Mouse (Mus musculus) brain, embryonic 14.5 days (tissue): ENCODE results near the gene Gm6408.

ENCODE experiments used
- CTCF ChIP-seq: fragments of 200-500 bp; IDR thresholded peaks from 2 replicates; pipeline ENCODE4 v1.5.1; 2012; ENCODE audit warnings: inconsistent platforms, mild to moderate bottlenecking, moderate library complexity, borderline replicate concordance; ENCODE audit not compliant: insufficient read depth, insufficient read length; ENCODE audit errors: extremely low read depth
- POLR2A ChIP-seq: fragments of 200-500 bp; IDR thresholded peaks from 2 replicates; pipeline ENCODE4 v1.6.1; 2012; ENCODE audit warnings: mild to moderate bottlenecking, inconsistent platforms, borderline replicate concordance; ENCODE audit not compliant: poor library complexity, insufficient read depth, insufficient read length, severe bottlenecking; ENCODE audit errors: extremely low read depth

DNA sequence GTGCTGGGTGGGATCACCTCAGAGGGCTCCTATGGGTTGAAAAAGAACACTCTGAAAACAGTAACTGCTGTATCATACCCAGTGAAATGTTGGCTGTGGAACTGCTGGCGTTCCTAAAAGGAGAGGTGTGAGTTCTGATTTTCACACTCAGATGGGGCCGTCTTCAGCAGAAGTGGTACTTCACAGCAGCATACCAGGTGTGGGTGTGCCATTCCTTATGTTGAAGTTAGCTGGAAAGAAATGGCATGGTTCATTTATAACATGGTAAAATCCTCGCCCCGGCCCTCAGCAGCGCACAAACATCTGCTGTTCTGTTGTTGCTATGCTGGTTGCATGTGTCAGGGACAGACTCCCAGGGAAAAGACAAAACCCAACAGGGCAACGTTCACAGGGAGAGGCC lies 28.2 kb upstream of the Gm6408 start:
- TF ChIP-seq CTCF, result no peak
- no peak for TF ChIP-seq POLR2A
